Mouse (Mus musculus): ENCODE measurements around the gene Cdkn3.
"Not testable (repeated sequence)": the region's sequence is repeated elsewhere in the genome, so short reads cannot be mapped to it uniquely, and the experiment has no call there.

The Cdkn3 gene

DNA sequence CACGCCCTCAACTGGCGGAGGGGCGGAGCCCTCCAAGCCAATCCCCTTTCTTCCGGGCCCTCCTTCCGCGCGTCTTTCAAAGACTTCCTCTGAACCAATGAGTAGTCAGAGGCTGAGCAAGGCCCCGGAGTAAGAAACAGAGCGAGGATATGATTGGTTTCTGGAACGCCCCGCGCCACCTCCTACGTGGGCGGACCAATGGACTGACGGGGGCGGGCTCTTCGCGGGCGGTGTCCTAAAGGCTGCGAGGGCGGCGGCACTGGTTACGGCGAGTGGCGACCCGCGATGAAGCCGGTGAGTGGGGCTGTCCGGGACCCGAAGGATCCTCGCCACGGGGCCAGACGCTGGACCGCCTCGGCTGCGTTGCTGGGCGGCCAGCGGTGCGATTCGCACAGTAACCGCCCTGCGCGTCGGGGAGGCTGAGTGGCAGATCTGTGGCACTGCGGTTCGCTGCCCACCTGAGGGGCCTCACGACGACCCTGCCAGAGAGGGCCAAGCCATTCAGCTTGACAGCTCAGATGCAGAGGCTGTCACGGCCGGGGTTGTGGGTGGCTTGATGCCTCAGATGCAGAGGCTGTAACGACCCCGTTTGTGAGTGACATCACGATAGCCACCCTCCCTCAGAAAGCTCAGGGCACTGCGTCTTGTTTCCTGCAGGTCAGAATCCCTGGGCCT, at the start of gene Cdkn3:
Gene Cdkn3, plus strand, starts transcription at position 187 of the 675 bp plus-strand sequence.
- peak; percentile 78 for DNase-seq (ENCODE audit: low spot score)

GRCm38 (mm10) chr14:46718483-46718922, 41.8 kb upstream of the Cdkn3 start:
- no peak for DNase-seq (ENCODE audit: low spot score)

DNA sequence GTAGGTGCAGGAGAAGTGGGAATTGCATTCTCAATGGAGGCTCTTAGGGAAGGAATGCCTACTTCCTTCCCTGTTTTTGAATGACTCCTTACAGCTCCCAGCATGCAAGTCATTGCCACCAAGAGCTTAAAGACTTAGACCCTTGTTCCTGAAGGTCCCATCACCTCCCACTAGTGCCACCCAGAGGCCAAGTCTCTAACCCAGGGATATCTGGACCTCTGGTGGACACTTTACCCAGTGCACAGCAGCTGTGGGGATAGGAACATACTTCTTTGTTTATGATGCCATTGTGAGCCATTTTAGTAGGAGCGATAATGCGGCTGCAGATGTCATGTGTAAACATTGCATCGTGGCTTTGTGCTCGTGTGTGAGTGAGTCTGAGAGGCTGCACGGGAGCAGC, 38.3 kb upstream of the Cdkn3 start:
- DNase-seq (ENCODE audit: low spot score), result peak; percentile 39

- DNase-seq (ENCODE audit: low spot score), result no peak
Observed at GRCm38 (mm10) chr14:46723828-46724227, 36.5 kb upstream of the Cdkn3 start.

DNA sequence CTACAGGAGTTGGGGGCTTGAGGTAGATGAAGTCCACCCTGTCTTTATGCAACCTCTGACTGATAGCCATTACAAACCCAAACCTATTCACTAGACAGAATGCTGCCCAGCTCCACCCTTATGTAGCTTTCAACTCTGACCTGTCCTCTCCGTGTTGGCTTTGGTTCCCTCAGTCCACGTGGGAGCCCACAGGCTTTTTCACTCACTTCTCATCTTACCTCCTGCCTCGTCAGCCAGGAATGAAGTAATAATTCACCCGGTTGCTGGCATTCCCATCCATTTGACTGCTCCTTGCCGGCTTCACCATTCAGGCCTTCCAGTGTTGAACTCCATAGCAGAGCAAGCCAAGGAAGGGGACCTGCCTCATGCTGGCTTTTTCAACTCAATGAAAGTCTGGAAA, 35.4 kb upstream of the Cdkn3 start:
- no peak for DNase-seq (ENCODE audit: low spot score)

GRCm38 (mm10) chr14:46725743-46726142, 34.6 kb upstream of the Cdkn3 start:
- DNase-seq (ENCODE audit: low spot score), result no peak

GRCm38 (mm10) chr14:46734262-46734661, 26.1 kb upstream of the Cdkn3 start:
- DNase-seq (ENCODE audit: low spot score), result no peak

DNA sequence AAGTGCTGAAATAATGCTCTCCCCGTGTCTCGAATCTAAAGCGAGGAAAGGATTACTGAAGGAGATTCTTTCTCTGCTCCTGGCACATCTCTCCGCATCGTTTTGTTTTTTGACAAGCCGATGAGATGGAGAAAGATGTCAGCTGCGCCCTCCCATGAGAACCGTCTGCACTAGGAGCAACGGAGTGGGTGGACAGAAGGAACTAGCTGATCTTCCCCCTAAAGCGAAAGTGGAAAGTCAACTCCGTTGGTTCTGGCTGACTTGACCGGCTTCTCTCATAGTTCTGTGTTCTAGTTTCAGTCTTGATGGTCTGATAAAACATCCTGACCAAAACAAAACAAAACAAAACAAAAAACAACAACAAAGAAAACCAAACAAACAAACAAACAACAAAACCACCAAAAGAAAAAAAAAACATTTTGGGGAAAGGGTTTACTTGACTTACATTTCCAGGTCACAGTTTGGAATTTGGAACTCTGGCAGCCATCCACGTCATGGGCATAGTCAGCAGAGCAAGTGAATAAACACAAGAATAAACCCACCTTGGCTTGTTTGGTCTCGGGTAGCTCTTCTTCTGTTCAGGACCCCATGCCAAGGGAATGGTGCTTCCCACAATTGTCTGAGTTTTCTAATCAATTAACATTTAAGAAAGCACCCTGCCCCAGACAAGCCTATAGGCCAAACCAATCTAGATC, 25.4 kb upstream of the Cdkn3 start:
- no peak for DNase-seq (ENCODE audit: low spot score)

DNA sequence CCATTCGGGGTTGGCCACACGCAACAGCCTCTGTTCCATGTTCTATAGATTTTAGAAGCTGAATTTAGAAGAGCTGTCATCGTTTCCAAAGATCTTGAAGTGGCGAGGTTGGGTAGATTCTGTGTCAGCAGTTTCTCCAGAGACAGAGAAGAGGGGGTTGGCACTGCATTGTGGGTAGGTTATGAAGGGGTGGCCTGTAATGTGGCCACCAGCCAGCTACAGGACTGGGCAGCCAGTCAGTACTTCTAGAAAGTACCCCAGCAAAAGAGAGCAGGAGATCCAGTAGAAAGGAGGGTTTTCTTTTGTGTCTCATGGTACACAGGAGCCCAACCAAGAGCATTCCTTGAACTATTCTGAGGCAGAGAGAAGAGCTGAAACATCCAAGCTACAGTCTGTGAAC, 24.0 kb upstream of the Cdkn3 start:
- DNase-seq (ENCODE audit: low spot score), result no peak

- not testable (repeated sequence) for DNase-seq (ENCODE audit: low spot score)
Observed at GRCm38 (mm10) chr14:46737346-46737745, 23.0 kb upstream of the Cdkn3 start.

DNA sequence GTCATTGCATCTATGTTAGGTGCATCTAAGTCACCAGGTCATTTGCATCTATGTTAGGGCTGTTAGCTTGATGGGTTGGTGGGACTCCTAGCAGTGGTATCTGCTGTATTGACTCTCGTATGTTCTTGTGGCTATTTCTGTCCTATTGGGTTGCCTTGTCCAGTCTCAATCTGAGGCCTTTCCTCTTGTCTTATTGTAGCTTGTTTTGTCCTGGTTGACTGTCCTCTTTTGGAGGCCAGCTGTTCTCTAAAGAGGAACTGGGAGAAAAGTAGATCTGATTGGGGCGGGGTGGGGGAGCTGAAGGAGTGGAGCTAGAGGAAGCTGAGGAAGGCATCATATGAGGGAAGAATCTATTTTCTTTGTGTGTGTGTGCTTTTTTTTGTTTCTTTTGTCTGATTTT, 17.7 kb upstream of the Cdkn3 start:
- no peak for DNase-seq (ENCODE audit: low spot score)

GRCm38 (mm10) chr14:46745413-46745812, 14.9 kb upstream of the Cdkn3 start:
- DNase-seq (ENCODE audit: low spot score), result no peak

DNA sequence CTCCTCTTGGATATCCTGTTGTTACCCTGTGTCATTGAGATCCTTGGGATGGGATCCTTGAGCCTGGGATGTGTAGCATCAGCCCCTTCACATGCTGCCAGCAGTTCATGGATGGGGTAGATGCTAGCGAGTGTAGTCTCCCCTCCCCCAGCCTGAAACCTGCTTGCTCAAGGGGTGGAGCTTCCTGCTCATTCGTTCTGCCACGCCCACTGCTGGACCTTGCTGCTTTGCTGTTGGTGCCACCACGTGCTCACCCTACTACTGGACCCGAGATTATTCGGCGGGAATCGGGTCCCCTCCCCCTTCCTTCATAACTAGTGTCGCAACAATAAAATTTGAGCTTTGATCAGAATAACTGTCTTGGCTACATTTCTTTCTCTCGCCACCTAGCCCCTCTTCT, 6.0 kb upstream of the Cdkn3 start:
- DNase-seq (ENCODE audit: low spot score), result not testable (repeated sequence)

GRCm38 (mm10) chr14:46755851-46756250, 4.5 kb upstream of the Cdkn3 start:
- DNase-seq (ENCODE audit: low spot score), result no peak

- no peak for DNase-seq (ENCODE audit: low spot score)
Observed at GRCm38 (mm10) chr14:46757736-46758135, 2.6 kb upstream of the Cdkn3 start.

- no peak for DNase-seq (ENCODE audit: low spot score)
Observed at GRCm38 (mm10) chr14:46759970-46760354, 379 bp upstream of the Cdkn3 start.

DNA sequence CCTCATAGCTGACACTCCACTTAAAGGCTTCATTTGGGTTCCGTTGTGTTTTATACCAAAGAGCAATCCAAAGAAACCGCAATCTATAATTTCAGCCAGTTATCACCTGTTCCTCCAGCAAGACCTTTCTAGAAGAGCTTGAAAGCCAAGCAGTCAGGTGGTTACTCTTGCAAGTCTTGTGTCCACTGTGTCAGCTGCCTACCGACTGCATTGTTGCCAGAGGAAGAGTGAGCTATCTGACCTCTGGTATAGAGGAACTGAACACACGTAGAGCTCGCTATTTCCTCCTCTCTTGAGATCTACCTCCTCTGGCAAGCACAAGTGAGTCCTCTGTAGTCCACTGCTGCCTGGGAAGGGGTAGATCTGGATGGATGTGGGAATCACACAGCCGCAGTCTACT, 845 bp downstream of the Cdkn3 start:
- DNase-seq (ENCODE audit: low spot score), result no peak

GRCm38 (mm10) chr14:46767116-46767515, 6.8 kb downstream of the Cdkn3 start:
- no peak for DNase-seq (ENCODE audit: low spot score)

DNA sequence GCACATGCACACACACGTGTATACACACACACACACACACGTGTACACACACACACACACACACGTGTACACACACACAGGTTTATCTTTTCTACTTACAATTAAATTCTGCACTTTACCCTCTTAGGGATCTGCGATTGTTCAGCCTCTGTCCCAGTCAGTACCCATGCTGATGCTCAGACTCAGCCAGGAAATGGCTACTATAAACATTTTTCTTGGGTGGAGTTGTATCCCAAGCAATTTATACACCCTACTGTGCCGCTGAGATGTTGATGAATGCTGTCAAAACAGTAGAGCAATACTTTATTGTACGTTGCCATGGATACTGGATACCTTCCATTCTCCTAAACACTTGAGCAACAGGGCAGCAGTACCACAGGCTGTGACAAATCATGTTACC, 9.7 kb downstream of the Cdkn3 start:
- DNase-seq (ENCODE audit: low spot score), result no peak

DNA sequence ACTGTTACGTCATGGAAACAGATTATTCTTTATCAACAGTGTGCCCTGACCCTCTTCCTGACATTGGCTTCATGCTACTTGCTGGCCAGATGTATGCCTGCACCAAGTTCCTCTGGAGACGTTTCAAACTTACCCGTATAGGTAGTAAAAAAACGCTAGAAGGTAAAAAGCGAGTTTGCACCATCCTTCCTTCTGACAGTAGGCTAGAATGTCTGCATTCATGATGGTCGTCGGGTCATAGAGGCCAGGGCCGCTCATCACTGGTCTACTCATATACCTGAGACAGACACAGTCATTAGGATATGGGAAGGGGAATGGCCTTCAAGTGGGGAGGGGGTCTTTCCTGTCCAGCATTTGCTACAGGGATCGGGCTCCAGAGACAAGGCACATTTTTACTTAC, 18.4 kb downstream of the Cdkn3 start:
- DNase-seq (ENCODE audit: low spot score), result no peak

- no peak for DNase-seq (ENCODE audit: low spot score)
Observed at GRCm38 (mm10) chr14:46779217-46779616, 18.9 kb downstream of the Cdkn3 start.

GRCm38 (mm10) chr14:46781086-46781485, 20.7 kb downstream of the Cdkn3 start:
- DNase-seq (ENCODE audit: low spot score), result no peak

DNA sequence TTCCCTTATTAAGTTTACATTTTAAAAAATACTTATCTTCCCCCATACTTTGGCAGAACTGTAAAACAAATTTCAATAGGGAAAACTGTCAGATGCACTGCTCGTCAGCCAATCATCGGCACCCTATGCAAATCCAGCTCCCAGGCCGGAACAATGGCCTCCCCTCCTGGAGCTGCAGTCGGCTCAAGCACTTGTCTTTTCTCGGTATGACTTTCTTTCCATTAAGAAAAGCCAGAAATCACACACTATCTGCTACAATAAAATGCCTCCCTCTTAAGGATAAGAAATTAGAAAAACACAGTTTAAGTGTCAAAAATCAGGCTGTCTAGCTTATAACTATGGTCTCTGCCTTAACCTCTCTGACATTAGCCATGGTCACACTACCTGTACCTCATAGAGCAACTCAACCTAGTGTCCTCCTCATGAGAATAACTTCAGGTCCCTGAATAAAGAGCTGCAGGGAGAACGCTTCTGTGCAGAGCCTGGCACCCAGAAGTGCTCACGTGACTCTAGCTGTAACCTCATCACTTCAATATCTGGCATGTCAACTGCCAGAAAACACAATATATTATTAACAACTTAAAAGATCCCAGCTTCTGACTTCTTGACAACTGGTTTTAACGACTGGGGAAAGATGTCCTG, 22.0 kb downstream of the Cdkn3 start:
- DNase-seq (ENCODE audit: low spot score), result no peak

Data from urinary bladder, postnatal 25 days (tissue).